Mouse (Mus musculus): ENCODE data around the gene Tomm70a.

GRCm38 (mm10) chr16:57196590-57196989, 75.1 kb downstream of the Tomm70a start:
- TF ChIP-seq CTCF (IDR thresholded peaks at IDR 0.05; ENCODE audit: insufficient read depth, low read length), result no peak
- TF ChIP-seq POLR2A (IDR thresholded peaks at IDR 0.05; ENCODE audit: borderline replicate concordance, extremely low read depth, low read depth, low read length), result no peak

Measured in lung, adult 2 months (tissue).